ENCODE assay signal across 9 mouse cellular contexts in genomic region chr14:21499011-21499581, GRCm38 (mm10). TPM values are rescaled to one million over a fixed set of nuclear protein-coding genes. Genes with fewer than 3 reads are reported as not detected.
A peak's percentile ranks its signal among the peaks of the same experiment; 100 is the strongest.
DNase-seq lines count a peak whose midpoint lies in the region; ATAC-seq lines count a peak whose summit lies in the region.
"Had no signal": no experiment of that assay in that cellular context is flagged by ENCODE, and none has a peak within 500 bp of the region (broad histone marks: within the 10 kb centered on the region; RNA-seq: fewer than 3 reads in every experiment).

No protein-coding gene starts in this region.

- peak overlapping the region; percentile 90 for H3K9ac ChIP-seq in kidney, embryonic 15.5 days
- H3K9ac ChIP-seq in liver, embryonic 13.5 days, result peak overlapping the region; percentile 88
- peak overlapping the region; percentile 97 for H3K9ac ChIP-seq in neural tube, embryonic 12.5 days

- under 1% methylated on average over 33 of the region's 33 CpGs for WGBS in heart, embryonic 10.5 days
- whole genome bisulfite sequencing in kidney, embryonic 15.5 days, result under 1% methylated on average over 33 of the region's 33 CpGs
- 1% methylated on average over 33 of the region's 33 CpGs for WGBS in liver, embryonic 13.5 days (ENCODE audit: insufficient replicate concordance)
- under 1% methylated on average over 32 of the region's 33 CpGs for WGBS in neural tube, embryonic 12.5 days

- no peaks in the 10 kb centered on the region for H3K36me3 ChIP-seq in heart, embryonic 10.5 days
- H3K36me3 ChIP-seq in kidney, embryonic 15.5 days, result no peaks in the 10 kb centered on the region
- no peaks in the 10 kb centered on the region for H3K36me3 ChIP-seq in liver, embryonic 13.5 days
- H3K36me3 ChIP-seq in neural tube, embryonic 12.5 days, result no peaks in the 10 kb centered on the region

- H3K27ac ChIP-seq in heart, embryonic 10.5 days, result peak overlapping the region; percentile 96
- peak overlapping the region; percentile 96 for H3K27ac ChIP-seq in kidney, embryonic 15.5 days
- H3K27ac ChIP-seq in liver, embryonic 13.5 days, result no peak overlapping the region
- peak overlapping the region; percentile 98 for H3K27ac ChIP-seq in neural tube, embryonic 12.5 days

- DNase-seq in gastrocnemius, adult 18-20 months (ENCODE audit: low spot score), result peak; percentile 28
- DNase-seq in gastrocnemius, postnatal 25 days, result no peak
- peak; percentile 76 for DNase-seq in cerebellum, adult 9-10 months
- peak; percentile 83 for DNase-seq in heart, embryonic 10.5 days (ENCODE audit: low spot score)
- peak; percentile 15 for DNase-seq in liver, embryonic 13.5 days
- peak; percentile 44 for DNase-seq in thymus, postnatal 0 days (ENCODE audit: low spot score)

- H3K9me3 ChIP-seq in heart, embryonic 10.5 days, result no peaks in the 10 kb centered on the region
- H3K9me3 ChIP-seq in kidney, embryonic 15.5 days (replicated peaks), result no peaks in the 10 kb centered on the region
- H3K9me3 ChIP-seq in liver, embryonic 13.5 days (replicated peaks), result no peaks in the 10 kb centered on the region
- H3K9me3 ChIP-seq in neural tube, embryonic 12.5 days, result no peaks in the 10 kb centered on the region

- H3K27me3 ChIP-seq in heart, embryonic 10.5 days (ENCODE audit: insufficient read depth, poor library complexity, severe bottlenecking), result no peaks in the 10 kb centered on the region
- no peaks in the 10 kb centered on the region for H3K27me3 ChIP-seq in kidney, embryonic 15.5 days
- H3K27me3 ChIP-seq in liver, embryonic 13.5 days, result peaks cover 23% of the 10 kb centered on the region
- H3K27me3 ChIP-seq in neural tube, embryonic 12.5 days (replicated peaks), result no peaks in the 10 kb centered on the region
- H3K27me3 ChIP-seq: Patski had no signal

- H3K4me2 ChIP-seq in kidney, embryonic 15.5 days, result peak overlapping the region; percentile 89
- peak overlapping the region; percentile 100 for H3K4me2 ChIP-seq in liver, embryonic 13.5 days
- H3K4me2 ChIP-seq in neural tube, embryonic 12.5 days (replicated peaks), result peak overlapping the region; percentile 88

- no peak for ATAC-seq in kidney, embryonic 15.5 days (replicated peaks; ENCODE audit: low FRiP score)
- no peak for ATAC-seq in liver, embryonic 13.5 days (ENCODE audit: low read depth)
- ATAC-seq in neural tube, embryonic 12.5 days (ENCODE audit: low FRiP score, low read depth), result no peak
- ATAC-seq: Patski had no signal

- H3K4me1 ChIP-seq in heart, embryonic 10.5 days, result peaks cover 43% of the 10 kb centered on the region
- H3K4me1 ChIP-seq in kidney, embryonic 15.5 days, result peaks cover 41% of the 10 kb centered on the region
- H3K4me1 ChIP-seq in liver, embryonic 13.5 days (replicated peaks), result peaks cover 40% of the 10 kb centered on the region
- peaks cover 21% of the 10 kb centered on the region for H3K4me1 ChIP-seq in neural tube, embryonic 12.5 days

- H3K4me3 ChIP-seq in heart, embryonic 10.5 days, result peak overlapping the region; percentile 86
- H3K4me3 ChIP-seq in kidney, embryonic 15.5 days (replicated peaks), result peak overlapping the region; percentile 89
- H3K4me3 ChIP-seq in liver, embryonic 13.5 days (replicated peaks), result peak overlapping the region; percentile 88
- peak overlapping the region; percentile 92 for H3K4me3 ChIP-seq in neural tube, embryonic 12.5 days

RNA-seq across cellular contexts. Expression of gene Kat6b, which starts 17.9 kb away (rescaled TPM):
- 10 to 100 TPM; 20.4 to 22.4 TPM for total RNA-seq in gastrocnemius, adult 18-20 months (2021)
- 10 to 100 TPM; 18.4 to 18.5 TPM for total RNA-seq in gastrocnemius, postnatal 25 days (2021)
- polyA plus RNA-seq in heart, embryonic 10.5 days (2016; fragmentation: Nextera tagmentation; extraction: Ambion mirVana), result 9.3 and 11.1 TPM in 2 replicates
- 13.8 and 15.7 TPM in 2 replicates for polyA plus RNA-seq in kidney, embryonic 15.5 days (2015; fragmentation: Nextera tagmentation; extraction: Ambion mirVana)
- 1.4 and 2.3 TPM in 2 replicates for polyA plus RNA-seq in liver, embryonic 13.5 days (2015; fragmentation: Nextera tagmentation; extraction: Ambion mirVana)
- 20.0 and 20.9 TPM in 2 replicates for polyA plus RNA-seq in neural tube, embryonic 12.5 days (2016; fragmentation: Nextera tagmentation; extraction: Ambion mirVana)
- polyA plus RNA-seq in thymus, postnatal 0 days (2015; fragmentation: Nextera tagmentation; extraction: Ambion mirVana), result 5.5 and 8.1 TPM in 2 replicates
